Mouse (Mus musculus) brain, embryonic 14.5 days (tissue): Measurements from ENCODE around the gene Tmem51.

ENCODE experiments used
- CTCF ChIP-seq: fragments of 200-500 bp; IDR thresholded peaks from 2 replicates; pipeline ENCODE4 v1.5.1; 2012; ENCODE audit warnings: inconsistent platforms, mild to moderate bottlenecking, moderate library complexity, borderline replicate concordance; ENCODE audit not compliant: insufficient read depth, insufficient read length; ENCODE audit errors: extremely low read depth
- POLR2A ChIP-seq: fragments of 200-500 bp; IDR thresholded peaks from 2 replicates; pipeline ENCODE4 v1.6.1; 2012; ENCODE audit warnings: mild to moderate bottlenecking, inconsistent platforms, borderline replicate concordance; ENCODE audit not compliant: poor library complexity, insufficient read depth, insufficient read length, severe bottlenecking; ENCODE audit errors: extremely low read depth

- TF ChIP-seq CTCF (no peak), POLR2A (no peak)
Measured at GRCm38 (mm10) chr4:142095513-142096241, 11.6 kb upstream of the Tmem51 start.
